Mouse (Mus musculus) myocyte (in vitro differentiated cells): Measurements from ENCODE around the gene Cyp26c1.

Source experiments
- CEBPB ChIP-seq: IDR thresholded peaks from 2 replicates; pipeline ENCODE4 v1.6.1; 2011; ENCODE audit warnings: mild to moderate bottlenecking, moderate library complexity; ENCODE audit not compliant: poor library complexity, insufficient read depth, severe bottlenecking
- POLR2A ChIP-seq: IDR thresholded peaks from one replicate; pipeline ENCODE4 v1.6.1; 2011; ENCODE audit warnings: low read depth, mild to moderate bottlenecking, control low read depth, moderate library complexity; ENCODE audit not compliant: insufficient read length

DNA sequence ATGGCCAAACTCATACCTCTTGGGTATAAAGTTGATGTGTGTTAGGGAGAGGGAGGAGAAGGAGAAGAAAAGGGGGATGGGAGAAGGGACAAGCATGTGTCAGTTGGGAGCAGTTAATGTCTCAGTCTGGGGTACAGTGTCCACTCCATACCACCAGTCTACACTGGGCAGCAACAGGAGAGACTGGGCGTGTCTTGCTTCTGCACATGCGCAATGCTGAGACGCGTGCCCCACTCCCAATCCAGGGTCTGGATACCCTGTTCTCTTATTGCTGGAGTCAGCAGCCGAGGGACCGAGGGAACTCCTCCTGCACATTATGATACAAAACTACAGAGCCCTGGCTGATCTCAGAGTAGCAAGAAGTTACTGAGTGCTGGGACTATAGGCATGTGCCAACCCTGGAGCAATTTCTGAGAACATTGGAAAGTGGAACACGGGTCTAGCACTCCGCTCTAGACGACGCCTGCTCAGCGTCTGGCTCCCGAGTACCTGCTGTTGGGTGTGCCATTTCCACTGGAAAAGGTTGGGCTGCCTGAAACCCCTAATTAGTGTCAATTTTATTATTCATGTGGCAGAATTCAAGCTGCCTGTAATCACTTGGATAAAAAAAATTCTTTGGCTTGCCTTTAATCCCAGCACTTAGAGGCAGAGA lies 31.3 kb downstream of the Cyp26c1 start:
- no peak for TF ChIP-seq CEBPB
- TF ChIP-seq POLR2A: no peak
